Mouse (Mus musculus) forebrain, embryonic 13.5 days (tissue): ENCODE measurements at regions not wholly inside any gene's neighbourhood (a gene's known extent, or its start where the extent isn't known, plus 50 kb on each side); places are given as distances from the start of the nearest gene placed in this dataset.
A peak's percentile ranks its signal among the peaks of the same experiment; 100 is the strongest.

ENCODE experiments used
- ATAC-seq: fragments of 200-750 bp; cut with Nextera tagmentation; 2 replicates; pipeline ENCODE4 v1.8.0; 2017
- H3K27ac ChIP-seq: fragments of 300-500 bp; sonication (generic); 2 replicates; pipeline ENCODE4 v1.5.1; 2015; ENCODE audit warnings: inconsistent platforms, mild to moderate bottlenecking, moderate library complexity
- H3K27me3 ChIP-seq: fragments of 300-500 bp; sonication (generic); 2 replicates; pipeline ENCODE4 v1.6.1; 2015; ENCODE audit warnings: mild to moderate bottlenecking, inconsistent platforms
- H3K36me3 ChIP-seq: fragments of 300-500 bp; sonication (generic); 2 replicates; pipeline ENCODE4 v1.6.1; 2015; ENCODE audit warnings: mild to moderate bottlenecking, inconsistent platforms; ENCODE audit not compliant: poor library complexity, severe bottlenecking
- H3K4me1 ChIP-seq: fragments of 300-500 bp; sonication (generic); 2 replicates; pipeline ENCODE4 v1.6.1; 2015; ENCODE audit warnings: inconsistent platforms
- H3K4me2 ChIP-seq: fragments of 300-500 bp; sonication (generic); 2 replicates; pipeline ENCODE4 v1.6.1; 2015; ENCODE audit warnings: inconsistent platforms, mild to moderate bottlenecking, moderate library complexity
- H3K4me3 ChIP-seq: fragments of 300-500 bp; sonication (generic); 2 replicates; pipeline ENCODE4 v1.5.1; 2015; ENCODE audit warnings: mild to moderate bottlenecking, inconsistent platforms
- H3K9ac ChIP-seq: fragments of 300-500 bp; sonication (generic); 2 replicates; pipeline ENCODE4 v1.6.1; 2015; ENCODE audit warnings: mild to moderate bottlenecking, inconsistent platforms
- H3K9me3 ChIP-seq: fragments of 300-500 bp; sonication (generic); replicated peaks from 2 replicates; pipeline ENCODE4 v1.6.1; 2016; ENCODE audit warnings: inconsistent platforms
- WGBS: fragments of 180-500 bp; shearing (Covaris S2); methylation state at CpG from one replicate; pipeline ENCODE4 v1.1.7; 2015; 5-methylcytosine and 5-hydroxymethylcytosine counted together

GRCm38 (mm10) chr12:79960446-79960845 is 152.4 kb downstream of the Zfp36l1 start:
- no peak overlapping the region for H3K4me3 ChIP-seq
- H3K36me3 ChIP-seq, result no peaks in the 10 kb centered on the region
- H3K4me2 ChIP-seq, result no peak overlapping the region
- WGBS, result 91% methylated on average over 4 of the region's 4 CpGs
- ATAC-seq, result no peak
- no peak overlapping the region for H3K27ac ChIP-seq
- no peaks in the 10 kb centered on the region for H3K27me3 ChIP-seq
- no peak overlapping the region for H3K9ac ChIP-seq
- peaks cover 5% of the 10 kb centered on the region; the same call in 1 of the 2 replicates for H3K4me1 ChIP-seq
- H3K9me3 ChIP-seq, result no peaks in the 10 kb centered on the region

- Histone ChIP-seq H3K36me3 (no peaks in the 10 kb centered on the region), H3K27ac (no peak overlapping the region), H3K4me1 (no peaks in the 10 kb centered on the region), H3K9ac (no peak overlapping the region), H3K9me3 (no peaks in the 10 kb centered on the region), H3K27me3 (no peaks in the 10 kb centered on the region), H3K4me2 (no peak overlapping the region), H3K4me3 (no peak overlapping the region)
- WGBS, result 94% methylated on average over 14 of the region's 14 CpGs
- no peak for ATAC-seq
Observed at GRCm38 (mm10) chr12:79959540-79960305, 153.1 kb downstream of the Zfp36l1 start.

GRCm38 (mm10) chr12:79957211-79957610 is 155.6 kb downstream of the Zfp36l1 start:
- 80% methylated on average over 4 of the region's 4 CpGs for WGBS
- no peaks in the 10 kb centered on the region for H3K4me1 ChIP-seq
- no peak overlapping the region for H3K9ac ChIP-seq
- no peak for ATAC-seq
- H3K4me2 ChIP-seq, result no peak overlapping the region
- no peaks in the 10 kb centered on the region for H3K9me3 ChIP-seq
- H3K27me3 ChIP-seq, result no peaks in the 10 kb centered on the region
- H3K27ac ChIP-seq, result no peak overlapping the region
- H3K36me3 ChIP-seq, result no peaks in the 10 kb centered on the region
- no peak overlapping the region for H3K4me3 ChIP-seq

GRCm38 (mm10) chr12:79956351-79956750 is 156.5 kb downstream of the Zfp36l1 start:
- H3K4me3 ChIP-seq, result no peak overlapping the region
- no peaks in the 10 kb centered on the region for H3K27me3 ChIP-seq
- WGBS, result 89% methylated on average over 6 of the region's 6 CpGs
- H3K4me1 ChIP-seq, result no peaks in the 10 kb centered on the region
- H3K9me3 ChIP-seq, result no peaks in the 10 kb centered on the region
- H3K9ac ChIP-seq, result no peak overlapping the region
- no peak overlapping the region for H3K4me2 ChIP-seq
- H3K27ac ChIP-seq, result no peak overlapping the region
- H3K36me3 ChIP-seq, result no peaks in the 10 kb centered on the region
- ATAC-seq, result no peak

- no peaks in the 10 kb centered on the region for H3K4me1 ChIP-seq
- no peak overlapping the region for H3K9ac ChIP-seq
- no peak overlapping the region for H3K27ac ChIP-seq
- H3K4me3 ChIP-seq, result no peak overlapping the region
- H3K27me3 ChIP-seq, result no peaks in the 10 kb centered on the region
- WGBS, result 89% methylated on average over 2 of the region's 2 CpGs
- no peak overlapping the region for H3K4me2 ChIP-seq
- no peaks in the 10 kb centered on the region for H3K36me3 ChIP-seq
- no peak for ATAC-seq
- H3K9me3 ChIP-seq, result no peaks in the 10 kb centered on the region
Observed at GRCm38 (mm10) chr12:79955501-79955900, 157.3 kb downstream of the Zfp36l1 start.

- Histone ChIP-seq H3K4me3 (no peak overlapping the region), H3K4me1 (0 out of 2 replicates have a peak, but pooled peaks cover 6% of the 10 kb centered on the region), H3K36me3 (no peaks in the 10 kb centered on the region), H3K27me3 (no peaks in the 10 kb centered on the region), H3K4me2 (no peak overlapping the region), H3K9me3 (no peaks in the 10 kb centered on the region), H3K9ac (no peak overlapping the region), H3K27ac (no peak overlapping the region)
- ATAC-seq, result no peak
- 92% methylated on average over 7 of the region's 7 CpGs for WGBS
Observed at GRCm38 (mm10) chr12:79950579-79951112, 162.2 kb downstream of the Zfp36l1 start.

- Histone ChIP-seq H3K9ac (no peak overlapping the region), H3K4me2 (no peak overlapping the region), H3K4me3 (no peak overlapping the region), H3K36me3 (no peaks in the 10 kb centered on the region), H3K27ac (0 out of 2 replicates have a peak overlapping the region, but pooled peaks have one; percentile 10), H3K9me3 (no peaks in the 10 kb centered on the region), H3K4me1 (peaks cover 15% of the 10 kb centered on the region), H3K27me3 (no peaks in the 10 kb centered on the region)
- no peak for ATAC-seq
- WGBS, result 42% methylated on average over 13 of the region's 14 CpGs
Observed at GRCm38 (mm10) chr12:79949101-79949824, 163.6 kb downstream of the Zfp36l1 start.

- Histone ChIP-seq H3K4me2 (no peak overlapping the region), H3K27ac (no peak overlapping the region), H3K9me3 (no peaks in the 10 kb centered on the region), H3K27me3 (no peaks in the 10 kb centered on the region), H3K9ac (no peak overlapping the region), H3K4me1 (peaks cover 15% of the 10 kb centered on the region), H3K36me3 (no peaks in the 10 kb centered on the region), H3K4me3 (no peak overlapping the region)
- 96% methylated on average over 4 of the region's 4 CpGs for WGBS
- no peak for ATAC-seq
Observed at GRCm38 (mm10) chr12:79947574-79947973, 165.2 kb downstream of the Zfp36l1 start.

GRCm38 (mm10) chr12:79946777-79947176 is 166.0 kb downstream of the Zfp36l1 start:
- H3K4me3 ChIP-seq, result no peak overlapping the region
- no peak overlapping the region for H3K27ac ChIP-seq
- no peaks in the 10 kb centered on the region for H3K36me3 ChIP-seq
- H3K27me3 ChIP-seq, result no peaks in the 10 kb centered on the region
- H3K4me1 ChIP-seq, result peaks cover 15% of the 10 kb centered on the region
- no peak for ATAC-seq
- no peaks in the 10 kb centered on the region for H3K9me3 ChIP-seq
- WGBS, result 90% methylated on average over 10 of the region's 10 CpGs
- no peak overlapping the region for H3K4me2 ChIP-seq
- no peak overlapping the region for H3K9ac ChIP-seq

GRCm38 (mm10) chr12:79945899-79946298 is 166.9 kb downstream of the Zfp36l1 start:
- H3K36me3 ChIP-seq, result no peaks in the 10 kb centered on the region
- no peak overlapping the region for H3K9ac ChIP-seq
- H3K9me3 ChIP-seq, result no peaks in the 10 kb centered on the region
- no peak overlapping the region for H3K4me3 ChIP-seq
- no peak for ATAC-seq
- peaks cover 15% of the 10 kb centered on the region for H3K4me1 ChIP-seq
- H3K4me2 ChIP-seq, result no peak overlapping the region
- no peaks in the 10 kb centered on the region for H3K27me3 ChIP-seq
- no peak overlapping the region for H3K27ac ChIP-seq
- 91% methylated on average over 4 of the region's 4 CpGs for WGBS

GRCm38 (mm10) chr12:79944714-79945493 is 167.9 kb downstream of the Zfp36l1 start:
- 30% methylated on average over 6 of the region's 6 CpGs for WGBS
- H3K4me3 ChIP-seq, result no peak overlapping the region
- peaks cover 15% of the 10 kb centered on the region for H3K4me1 ChIP-seq
- peak overlapping the region; percentile 35 for H3K27ac ChIP-seq
- no peaks in the 10 kb centered on the region for H3K9me3 ChIP-seq
- no peaks in the 10 kb centered on the region for H3K36me3 ChIP-seq
- H3K27me3 ChIP-seq, result no peaks in the 10 kb centered on the region
- no peak overlapping the region for H3K9ac ChIP-seq
- no peak overlapping the region for H3K4me2 ChIP-seq
- no peak for ATAC-seq

GRCm38 (mm10) chr12:79944090-79944489 is 168.7 kb downstream of the Zfp36l1 start:
- H3K4me2 ChIP-seq, result no peak overlapping the region
- peaks cover 15% of the 10 kb centered on the region for H3K4me1 ChIP-seq
- H3K9ac ChIP-seq, result no peak overlapping the region
- H3K36me3 ChIP-seq, result no peaks in the 10 kb centered on the region
- ATAC-seq, result no peak
- no peaks in the 10 kb centered on the region for H3K27me3 ChIP-seq
- no peak overlapping the region for H3K27ac ChIP-seq
- 92% methylated on average over 10 of the region's 10 CpGs for WGBS
- H3K4me3 ChIP-seq, result no peak overlapping the region
- no peaks in the 10 kb centered on the region for H3K9me3 ChIP-seq
